Mouse (Mus musculus) layer of hippocampus, adult 18-20 months (tissue): ENCODE data around the gene Slc16a1. TPM values are rescaled to one million over a fixed set of nuclear protein-coding genes. Genes with fewer than 3 reads are reported as not detected.

Experiments
- DNase-seq, 2 experiments: peaks; one replicate each; pipeline ENCODE4 v3.0.0; 2022; ENCODE audit warnings: low spot score in 2 of 2
- long read RNA-seq: library from polyadenylated mRNA; stranded (forward); transcript quantifications from one replicate; pipeline ENCODE4 v2.0.0, GENCODE M21; 2021
- total RNA-seq, 2 experiments: library from RNA; stranded (reverse); gene quantifications; 2 replicates each; pipeline ENCODE4 v1.2.3; 2021

Slc16a1 gene
- total RNA-seq: 10 to 100 TPM; 24.8 to 25.2 TPM
- long read RNA-seq, full-length matches to known transcripts: 30 of 33 reads
- long read RNA-seq, partial matches to known transcripts: 2 of 33 reads
- long read RNA-seq, other reads (novel, unspliced or antisense): 1 of 33 reads

- DNase-seq: peak; percentile 83 to 92
Observed at GRCm38 (mm10) chr3:104638403-104638779, at the start of gene Slc16a1. TSS of gene Slc16a1 (plus strand) at chr3:104638668.

GRCm38 (mm10) chr3:104596451-104597134 lies 41.9 kb upstream of the Slc16a1 start:
- DNase-seq: no peak

DNA sequence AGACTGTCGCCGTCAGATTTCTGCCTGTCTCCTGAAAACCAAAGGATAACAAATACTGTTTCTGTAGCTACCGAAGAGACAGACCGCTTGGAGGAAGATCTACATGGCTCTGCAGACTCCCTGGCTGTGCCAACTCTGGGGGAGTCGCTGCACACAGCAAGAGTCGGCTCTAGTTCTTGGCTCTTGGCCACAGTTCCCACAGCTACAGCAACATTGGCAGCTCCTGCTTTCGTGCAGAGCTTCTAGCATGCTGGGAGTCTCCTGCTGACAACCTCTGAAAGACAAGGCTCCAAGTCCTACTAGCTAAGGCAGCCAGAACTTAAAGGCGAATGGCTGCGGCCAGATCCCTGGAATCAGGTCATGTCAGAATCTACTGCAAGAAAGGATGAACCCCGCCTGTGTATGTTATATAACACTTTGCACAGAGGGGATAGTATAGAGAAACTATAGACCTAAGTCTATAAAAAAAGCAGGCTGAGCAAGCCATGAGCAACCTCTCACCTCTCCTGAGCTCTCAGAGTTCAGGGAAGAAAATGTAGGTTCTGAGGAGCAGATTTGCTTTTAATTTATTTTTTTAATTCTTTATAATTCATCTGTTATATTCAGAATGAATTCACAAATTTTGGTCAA lies 41.2 kb upstream of the Slc16a1 start:
- DNase-seq: peak; percentile 94 to 97

DNA sequence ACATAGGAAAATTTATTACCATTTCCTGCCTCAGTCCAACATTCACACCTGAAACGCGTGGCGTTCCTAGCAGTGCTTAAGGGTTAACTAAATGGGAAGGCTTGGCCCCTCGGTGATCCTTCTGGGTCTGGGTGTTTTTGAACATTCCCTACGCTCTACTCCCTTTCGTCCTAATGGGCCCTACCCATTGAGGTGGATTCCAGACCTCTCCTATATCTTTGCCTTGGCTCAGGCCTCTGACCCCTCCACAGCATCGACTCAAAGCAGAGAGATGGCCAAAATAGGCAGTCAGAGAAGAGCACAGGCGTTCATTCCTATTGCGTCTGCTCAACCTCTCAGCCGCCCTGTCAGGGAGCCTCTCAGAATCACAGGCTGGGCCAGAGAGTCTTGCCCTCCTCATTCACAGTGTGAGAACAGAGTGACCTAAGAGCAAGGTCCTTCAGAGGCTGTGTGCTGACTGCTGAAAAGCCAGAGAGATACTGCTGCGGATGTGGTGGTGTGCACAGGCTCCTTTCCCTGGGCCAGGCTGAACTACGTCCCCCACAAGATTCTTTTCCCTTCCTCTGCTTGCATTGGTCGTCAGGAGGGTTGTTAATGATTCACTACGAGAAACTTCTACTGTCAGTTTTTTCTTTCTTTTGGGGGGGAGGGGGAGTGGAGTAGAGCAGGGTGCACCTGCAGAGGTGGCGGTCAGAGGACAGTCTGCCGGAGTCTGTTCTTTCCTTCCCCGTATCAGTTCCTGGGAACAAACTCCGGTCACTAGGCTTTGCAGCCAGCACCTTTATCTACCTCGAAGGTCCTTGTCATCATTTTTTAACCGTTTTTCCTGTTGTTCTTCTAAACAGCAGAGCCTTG lies 38.9 kb upstream of the Slc16a1 start:
- no peak for DNase-seq

DNA sequence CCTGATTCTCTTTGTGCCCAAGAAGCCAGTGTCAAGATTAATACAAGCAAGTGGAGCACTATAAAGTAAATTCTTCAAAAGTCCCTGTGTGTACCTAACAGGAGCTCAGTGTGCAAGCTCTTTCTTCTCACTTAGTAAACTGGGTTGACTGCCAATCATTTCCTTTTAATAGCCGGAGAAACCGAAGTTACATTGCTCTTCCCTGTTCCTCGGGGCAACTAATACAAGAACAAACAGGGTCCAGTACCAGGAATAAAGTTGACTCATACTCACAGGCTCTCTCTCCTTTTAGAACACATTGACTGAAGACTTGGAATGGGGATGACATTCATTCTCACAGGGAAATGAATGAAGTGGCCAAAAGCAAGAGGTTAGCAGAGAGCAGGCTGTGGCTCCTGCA lies 37.8 kb upstream of the Slc16a1 start:
- DNase-seq: no peak

GRCm38 (mm10) chr3:104601680-104602079 lies 36.8 kb upstream of the Slc16a1 start:
- DNase-seq: no peak

GRCm38 (mm10) chr3:104609690-104610380 lies 28.6 kb upstream of the Slc16a1 start:
- DNase-seq: no peak

DNA sequence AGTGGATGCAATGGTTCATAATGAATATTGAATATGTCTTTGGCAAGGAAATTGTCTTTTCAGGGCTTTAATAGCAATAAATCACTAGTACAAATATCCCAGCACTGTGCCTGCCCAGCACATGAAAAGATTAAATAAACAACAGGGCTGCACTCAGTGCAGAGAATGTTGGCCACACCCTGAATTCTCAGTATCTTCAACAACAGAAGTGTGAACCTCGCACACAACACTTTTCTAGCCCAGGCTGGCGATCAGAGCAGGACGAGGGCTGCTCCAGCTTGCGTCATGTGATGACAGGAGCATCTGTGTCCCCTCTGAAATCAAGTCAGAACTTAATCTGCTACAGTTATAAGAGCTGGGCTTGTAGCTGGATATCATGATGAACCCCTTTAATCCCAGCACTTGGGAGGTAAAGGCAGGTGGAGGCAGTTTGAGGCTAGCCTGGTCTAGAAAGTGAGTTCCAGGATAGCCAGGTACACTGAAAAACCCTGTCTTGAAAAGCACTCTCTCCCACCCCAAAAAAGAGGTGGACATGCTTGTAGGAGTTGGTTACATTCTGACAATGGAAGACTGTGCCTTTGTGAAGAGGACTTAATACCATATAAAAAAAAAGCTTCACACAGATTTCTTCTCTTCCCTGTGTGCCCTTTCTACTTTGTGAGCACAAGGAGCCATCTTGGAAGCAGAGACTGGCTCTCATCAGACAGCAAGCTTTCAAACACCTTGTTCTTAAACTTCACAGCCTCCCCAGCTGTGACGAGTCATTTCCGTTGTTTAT lies 27.8 kb upstream of the Slc16a1 start:
- peak in 1 of 2 experiments; percentile 52 for DNase-seq

- DNase-seq: no peak
Observed at GRCm38 (mm10) chr3:104611951-104612350, 26.5 kb upstream of the Slc16a1 start.

DNA sequence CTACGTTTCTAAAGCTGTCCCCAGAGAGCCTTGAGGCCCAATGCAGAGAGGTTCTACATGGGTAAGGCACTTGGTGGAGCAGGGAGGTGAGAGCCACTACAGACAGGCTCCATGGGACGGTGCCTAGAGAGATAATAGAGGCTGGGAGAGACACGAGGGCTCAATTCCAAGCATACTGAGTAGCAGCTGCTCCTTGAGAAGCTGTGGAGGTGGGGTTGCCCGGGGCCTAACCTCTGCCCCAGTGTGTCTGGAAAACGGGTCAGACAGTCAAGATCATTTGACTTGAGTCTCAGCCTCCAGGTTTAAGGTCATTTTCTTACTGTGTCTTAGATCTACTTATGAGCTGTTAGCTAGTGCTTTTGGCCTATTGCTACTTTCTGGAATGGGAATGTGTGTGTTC lies 25.4 kb upstream of the Slc16a1 start:
- no peak for DNase-seq

DNA sequence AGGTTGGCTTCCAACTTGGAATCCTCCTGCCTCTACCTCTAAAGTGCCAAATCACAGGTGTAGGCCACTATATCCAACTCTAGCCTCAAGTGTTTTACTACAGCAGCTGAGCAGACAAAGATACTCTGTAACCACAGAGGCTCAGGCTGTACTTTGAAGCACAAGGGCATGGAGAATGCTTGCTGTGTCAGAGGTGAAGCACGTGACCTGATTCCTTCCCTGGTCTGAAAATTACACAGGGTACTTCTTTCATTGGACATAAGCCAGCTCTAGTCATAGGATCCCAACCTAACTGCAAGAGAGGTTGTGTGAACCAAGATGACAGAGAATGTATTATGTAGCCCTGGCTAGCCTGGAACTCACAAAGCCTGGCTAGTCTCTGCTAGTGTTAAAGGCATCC lies 24.4 kb upstream of the Slc16a1 start:
- DNase-seq: no peak

DNA sequence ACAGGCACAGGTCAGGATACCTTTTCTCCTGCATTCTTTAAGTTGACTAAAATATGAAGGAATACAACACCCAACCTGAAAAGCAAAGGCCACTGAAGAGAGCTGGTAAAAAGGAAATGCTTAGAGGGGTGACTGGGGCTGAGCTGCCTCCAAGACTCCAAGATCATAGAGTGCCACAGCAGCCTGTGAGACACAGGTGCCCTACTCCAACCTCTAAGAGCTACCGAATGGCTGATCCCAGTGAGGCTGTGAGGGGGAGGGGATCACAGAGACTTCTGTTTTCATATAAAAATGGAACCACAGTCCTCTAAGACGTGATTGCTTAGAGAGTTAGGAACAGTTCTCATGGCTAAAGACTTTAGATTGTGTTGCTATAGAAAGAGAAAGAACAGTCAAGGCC lies 23.3 kb upstream of the Slc16a1 start:
- no peak for DNase-seq

DNA sequence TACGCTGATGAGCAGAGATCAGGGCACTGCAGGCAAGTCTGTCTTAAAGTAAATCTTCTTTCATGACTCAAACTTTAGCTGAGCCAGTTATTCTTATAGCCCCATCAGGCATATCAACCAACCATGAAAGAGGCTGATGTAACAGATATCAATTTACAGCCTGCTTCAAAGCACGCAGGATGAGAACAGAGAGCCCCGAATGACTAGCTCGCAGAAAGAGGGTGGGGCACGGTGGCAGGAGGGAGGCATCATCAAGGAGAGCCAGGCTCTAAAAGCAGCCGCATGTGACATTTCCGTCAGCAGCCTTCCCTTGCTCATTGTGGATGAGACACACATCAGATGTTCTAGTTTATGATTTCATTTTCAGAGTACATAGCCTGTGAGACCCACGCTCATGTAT lies 22.3 kb upstream of the Slc16a1 start:
- DNase-seq: peak; percentile 62 to 80

DNA sequence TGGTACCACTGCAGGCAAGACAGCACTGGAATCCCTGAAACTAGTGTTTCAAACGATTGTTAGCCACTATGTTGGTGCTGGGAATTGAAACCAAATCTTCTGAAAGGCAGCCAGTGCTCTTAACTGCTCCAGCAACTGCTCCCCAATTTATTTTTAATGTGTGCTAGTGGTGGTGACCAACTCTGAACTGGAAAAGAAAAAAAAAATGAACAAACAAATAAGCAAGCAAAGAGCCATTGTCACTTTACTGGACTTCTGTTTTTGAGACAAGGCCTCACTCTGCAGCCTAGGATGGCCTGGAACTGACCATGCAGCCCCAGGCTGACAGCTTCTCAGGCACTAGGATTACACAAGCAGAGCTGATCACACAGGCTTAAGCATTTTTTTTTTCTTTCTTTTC lies 16.6 kb upstream of the Slc16a1 start:
- no peak for DNase-seq

DNA sequence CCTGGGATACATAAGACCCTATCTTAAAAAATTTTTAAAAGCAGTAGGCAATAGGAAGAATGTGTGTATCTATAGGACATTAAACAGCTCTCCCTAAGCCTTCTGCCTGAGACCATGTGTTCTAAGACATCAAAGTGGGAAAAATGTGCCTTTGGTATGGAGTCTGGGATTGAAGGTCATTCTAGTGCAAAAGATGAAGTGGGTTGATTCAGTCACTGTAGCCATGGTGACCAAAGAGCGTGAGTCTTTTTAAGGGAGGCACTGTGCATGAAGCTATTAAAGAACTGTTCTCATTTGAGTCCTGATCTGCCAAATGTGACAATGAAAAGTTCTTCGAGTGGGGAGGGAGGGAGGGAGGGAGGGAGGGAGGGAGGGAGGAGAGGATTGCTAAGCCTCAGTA lies 8.7 kb upstream of the Slc16a1 start:
- DNase-seq: no peak

DNA sequence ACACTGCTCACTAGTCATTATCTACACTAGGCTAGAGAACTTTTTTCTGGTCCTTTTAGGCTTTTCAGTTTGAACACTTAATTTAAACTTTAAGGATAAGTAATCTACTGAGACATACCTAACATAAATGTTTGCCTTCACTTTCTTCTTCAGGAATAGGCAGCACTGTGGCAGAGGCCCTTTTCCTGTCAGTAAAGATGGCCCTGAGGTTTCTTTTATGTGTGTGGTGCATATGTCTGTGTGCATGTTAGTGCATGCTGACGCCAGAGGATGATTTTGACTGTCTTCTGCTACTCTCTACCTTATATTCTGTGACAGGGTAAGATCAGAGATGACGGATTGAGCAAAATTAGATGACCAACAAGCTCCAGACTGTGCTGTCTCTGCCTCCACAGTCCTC lies 7.5 kb upstream of the Slc16a1 start:
- no peak for DNase-seq

DNA sequence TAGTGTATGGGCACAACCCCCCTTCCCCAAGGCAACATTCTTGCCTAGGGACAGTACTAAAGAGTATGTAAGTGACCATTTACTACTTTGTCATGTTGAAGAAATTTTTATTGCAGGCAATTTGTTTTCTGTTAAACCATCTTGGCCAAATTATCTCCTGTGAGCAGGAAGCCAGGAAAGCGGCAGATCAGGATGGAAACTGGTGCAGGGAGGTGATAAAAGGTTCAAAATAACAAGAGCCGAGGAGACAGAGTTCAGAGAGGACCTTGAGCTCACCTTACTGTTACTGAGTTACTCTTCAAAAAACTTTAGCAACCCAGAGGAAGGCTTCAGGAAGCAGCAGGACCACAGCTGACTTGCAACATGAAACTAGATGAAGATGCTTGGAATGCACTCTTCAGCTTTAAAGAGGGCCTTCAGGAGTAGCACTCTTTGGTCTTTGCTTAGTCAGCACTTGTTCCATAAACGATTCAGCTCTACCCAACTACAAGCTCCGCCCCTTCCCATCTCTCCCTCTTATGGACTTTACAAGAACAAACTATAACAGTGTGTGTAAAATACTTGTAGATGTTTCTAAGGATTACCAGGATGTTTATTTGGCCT lies 5.8 kb upstream of the Slc16a1 start:
- no peak for DNase-seq

DNA sequence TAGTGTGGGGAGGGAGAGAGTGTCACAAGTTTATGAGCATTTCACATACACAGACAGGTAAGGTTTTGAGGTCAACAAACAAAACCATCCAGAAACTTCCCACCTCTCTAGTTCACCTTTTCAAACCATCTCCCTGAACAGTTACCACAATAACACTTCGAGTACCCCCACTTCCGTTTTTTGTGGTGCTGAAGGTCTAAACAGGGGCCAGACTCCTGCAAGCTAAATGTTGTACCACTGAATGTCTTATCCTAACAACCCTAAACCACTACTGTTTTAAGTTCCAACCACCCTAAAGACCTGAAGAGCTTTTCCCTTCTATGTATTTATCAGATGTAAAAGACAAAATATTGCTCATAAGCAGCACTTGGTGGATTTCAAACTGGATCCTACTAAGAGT lies 2.0 kb upstream of the Slc16a1 start:
- DNase-seq: no peak

GRCm38 (mm10) chr3:104637427-104638402 lies 753 bp upstream of the Slc16a1 start:
- peak in 1 of 2 experiments; percentile 44 for DNase-seq
